Mouse (Mus musculus): ENCODE results near the gene Opcml. TPM values are rescaled to one million over a fixed set of nuclear protein-coding genes. Genes with fewer than 3 reads are reported as not detected.

Opcml gene
- polyA plus RNA-seq, 2 experiments, result 3.7 to 5.5 TPM

DNA sequence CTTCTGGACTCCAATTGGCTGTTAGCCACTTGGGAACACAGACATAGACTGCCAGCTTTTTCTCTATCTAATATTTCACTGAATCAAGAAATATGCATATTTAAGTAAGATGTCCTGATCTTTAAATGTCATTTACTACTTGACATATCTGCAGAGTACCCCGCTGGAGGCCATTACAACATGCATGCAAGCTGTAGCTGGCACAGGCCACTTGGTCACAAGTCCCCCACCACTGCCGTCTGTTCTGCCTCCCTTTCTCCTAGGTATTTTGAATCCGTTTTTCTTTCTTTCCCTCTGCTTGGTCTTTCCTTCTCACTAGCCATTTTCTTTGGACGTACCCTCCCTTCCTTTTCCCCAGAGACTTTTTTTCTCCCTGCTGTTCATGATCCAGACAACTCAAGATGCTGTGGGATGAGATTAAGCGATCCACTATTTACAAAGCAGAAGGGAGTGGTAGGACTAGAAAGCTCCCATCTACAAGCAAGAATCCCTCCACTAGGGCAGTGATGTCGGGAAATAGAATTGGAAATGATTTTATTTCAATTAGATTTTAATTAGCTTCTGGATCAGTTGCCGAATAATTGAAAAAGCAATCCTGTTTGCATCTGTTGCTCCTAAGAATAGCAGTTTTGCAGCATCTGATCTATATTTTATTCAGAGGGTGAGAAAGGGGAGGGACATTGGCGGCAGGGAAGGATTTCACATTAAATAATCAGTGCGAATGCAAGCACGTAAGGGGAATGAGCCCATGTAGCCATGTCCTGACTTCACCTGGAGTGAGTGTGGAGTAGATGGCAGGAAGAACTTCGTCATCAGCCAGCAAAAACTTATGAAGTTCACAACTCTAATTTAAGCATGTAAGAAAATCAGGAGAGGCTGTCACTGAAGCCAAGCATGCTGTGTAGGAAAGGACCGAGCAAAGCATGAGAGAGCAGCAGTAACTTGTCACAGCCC is 709.5 kb downstream of the Opcml start:
- Histone ChIP-seq H3K9ac (ENCODE audit: low read depth, low read length, severe bottlenecking) (no peak overlapping the region), H3K36me3 (ENCODE audit: control insufficient read depth, insufficient read depth, low read length) (no peaks in the 10 kb centered on the region), H3K4me3 (replicated peaks; ENCODE audit: low read length) (no peak overlapping the region), H3K4me1 (ENCODE audit: control insufficient read depth, insufficient read depth, low read length) (no peaks in the 10 kb centered on the region), H3K4me2 (replicated peaks; ENCODE audit: low read depth, low read length, severe bottlenecking) (no peak overlapping the region), H3K9me3 (ENCODE audit: control insufficient read depth, low read length) (no peaks in the 10 kb centered on the region), H3K27me3 (ENCODE audit: control insufficient read depth, insufficient read depth, low read length) (no peaks in the 10 kb centered on the region), H3K27ac (replicated peaks; ENCODE audit: low read depth, low read length) (no peak overlapping the region)
- no peak for TF ChIP-seq POLR2A (IDR thresholded peaks at IDR 0.05; ENCODE audit: borderline replicate concordance, extremely low read depth, insufficient read depth, insufficient read length)
- ATAC-seq (ENCODE audit: low FRiP score, low read depth) (no peak), DNase-seq (ENCODE audit: low spot score) (no peak)
- WGBS, result 75% methylated on average over 12 of the region's 12 CpGs

DNA sequence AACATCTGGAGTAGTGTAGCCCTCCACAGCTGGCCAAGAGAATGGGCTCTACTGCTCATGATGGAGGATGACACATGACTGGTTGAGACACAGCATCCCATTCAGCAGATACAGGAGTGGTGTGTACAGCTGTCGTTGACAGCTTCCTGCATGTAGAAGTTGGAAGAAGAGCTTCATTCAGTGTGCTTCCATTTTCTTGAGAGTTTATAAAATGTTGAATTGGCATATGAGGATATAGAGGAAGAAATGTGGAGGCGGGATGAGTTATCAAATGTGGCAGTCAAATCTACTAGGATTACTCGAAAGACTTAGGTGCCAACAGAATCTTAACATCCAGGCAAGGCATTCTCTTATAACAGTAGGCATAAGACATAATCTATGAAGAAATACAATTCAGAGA is 723.3 kb downstream of the Opcml start:
- Histone ChIP-seq H3K27me3 (ENCODE audit: control insufficient read depth, insufficient read depth, low read length) (no peaks in the 10 kb centered on the region), H3K9ac (ENCODE audit: low read depth, low read length, severe bottlenecking) (no peak overlapping the region), H3K4me2 (replicated peaks; ENCODE audit: low read depth, low read length, severe bottlenecking) (no peak overlapping the region), H3K9me3 (ENCODE audit: control insufficient read depth, low read length) (no peaks in the 10 kb centered on the region), H3K4me3 (replicated peaks; ENCODE audit: low read length) (no peak overlapping the region), H3K27ac (replicated peaks; ENCODE audit: low read depth, low read length) (no peak overlapping the region), H3K4me1 (ENCODE audit: control insufficient read depth, insufficient read depth, low read length) (no peaks in the 10 kb centered on the region), H3K36me3 (ENCODE audit: control insufficient read depth, insufficient read depth, low read length) (no peaks in the 10 kb centered on the region)
- no peak for TF ChIP-seq POLR2A (IDR thresholded peaks at IDR 0.05; ENCODE audit: borderline replicate concordance, extremely low read depth, insufficient read depth, insufficient read length)
- DNase-seq (ENCODE audit: low spot score) (no peak), ATAC-seq (ENCODE audit: low FRiP score, low read depth) (no peak)
- whole genome bisulfite sequencing, result 89% methylated on average over 3 of the region's 3 CpGs

DNA sequence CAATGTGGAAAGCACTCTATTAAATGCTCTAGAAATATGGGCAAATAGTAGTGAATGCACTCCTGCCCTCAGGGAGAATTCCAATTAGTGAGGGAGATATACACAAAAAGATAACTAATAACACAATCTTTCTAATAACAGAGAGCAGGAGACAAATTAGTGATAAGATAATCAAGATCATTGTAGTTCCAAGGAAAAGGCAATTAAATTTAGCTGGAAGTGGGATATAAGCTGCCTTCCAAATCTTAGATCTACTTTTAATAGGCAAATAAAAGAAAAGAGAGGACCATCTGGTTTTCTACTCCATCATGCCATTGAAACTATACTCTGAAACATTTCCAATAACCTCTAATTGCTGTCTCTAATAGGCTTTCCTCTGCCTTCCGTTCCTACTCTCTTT is 742.6 kb downstream of the Opcml start:
- no peaks in the 10 kb centered on the region for H3K36me3 ChIP-seq (ENCODE audit: control insufficient read depth, insufficient read depth, low read length)
- H3K27me3 ChIP-seq (ENCODE audit: control insufficient read depth, insufficient read depth, low read length), result no peaks in the 10 kb centered on the region
- WGBS, result 29% methylated on average over 1 of the region's 1 CpGs
- peaks cover 4% of the 10 kb centered on the region; the same call in 1 of the 2 replicates for H3K4me1 ChIP-seq (ENCODE audit: control insufficient read depth, insufficient read depth, low read length)
- ATAC-seq (ENCODE audit: low FRiP score, low read depth) (no peak), DNase-seq (ENCODE audit: low spot score) (no peak)
- H3K4me2 ChIP-seq (replicated peaks; ENCODE audit: low read depth, low read length, severe bottlenecking), result no peak overlapping the region
- no peak for TF ChIP-seq POLR2A (IDR thresholded peaks at IDR 0.05; ENCODE audit: borderline replicate concordance, extremely low read depth, insufficient read depth, insufficient read length)
- H3K9me3 ChIP-seq (ENCODE audit: control insufficient read depth, low read length), result no peaks in the 10 kb centered on the region
- H3K27ac ChIP-seq (replicated peaks; ENCODE audit: low read depth, low read length), result no peak overlapping the region
- no peak overlapping the region for H3K4me3 ChIP-seq (replicated peaks; ENCODE audit: low read length)
- no peak overlapping the region for H3K9ac ChIP-seq (ENCODE audit: low read depth, low read length, severe bottlenecking)

GRCm38 (mm10) chr9:28535006-28535405 is 744.4 kb downstream of the Opcml start:
- no peak for ATAC-seq (ENCODE audit: low FRiP score, low read depth)
- Histone ChIP-seq H3K4me2 (replicated peaks; ENCODE audit: low read depth, low read length, severe bottlenecking) (no peak overlapping the region), H3K36me3 (ENCODE audit: control insufficient read depth, insufficient read depth, low read length) (no peaks in the 10 kb centered on the region), H3K4me3 (replicated peaks; ENCODE audit: low read length) (no peak overlapping the region), H3K4me1 (ENCODE audit: control insufficient read depth, insufficient read depth, low read length) (peaks cover 4% of the 10 kb centered on the region; the same call in 1 of the 2 replicates), H3K9me3 (ENCODE audit: control insufficient read depth, low read length) (no peaks in the 10 kb centered on the region), H3K27me3 (ENCODE audit: control insufficient read depth, insufficient read depth, low read length) (no peaks in the 10 kb centered on the region), H3K9ac (ENCODE audit: low read depth, low read length, severe bottlenecking) (no peak overlapping the region), H3K27ac (replicated peaks; ENCODE audit: low read depth, low read length) (no peak overlapping the region)
- no peak for TF ChIP-seq POLR2A (IDR thresholded peaks at IDR 0.05; ENCODE audit: borderline replicate concordance, extremely low read depth, insufficient read depth, insufficient read length)
- WGBS, result 53% methylated on average over 4 of the region's 4 CpGs
- DNase-seq (ENCODE audit: low spot score), result no peak

DNA sequence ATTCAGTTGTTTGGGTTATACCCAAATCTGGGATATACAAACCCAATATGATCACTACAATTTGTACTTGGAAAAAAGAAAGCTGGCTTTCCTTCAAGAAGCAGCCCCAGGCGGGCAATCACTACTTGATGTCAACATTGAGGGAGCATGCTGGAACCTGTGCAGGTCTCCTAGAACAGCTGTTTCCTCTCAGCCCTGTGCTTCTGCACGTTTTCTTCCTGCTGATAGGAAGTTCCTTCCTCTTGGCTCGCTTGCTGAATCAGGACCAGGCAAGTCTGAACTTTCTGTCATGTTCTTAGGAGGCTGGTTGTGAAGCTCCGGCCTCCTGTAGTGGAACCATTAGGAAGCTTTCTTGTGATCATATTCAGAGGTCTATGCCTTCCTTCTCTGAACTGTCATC is 746.1 kb downstream of the Opcml start:
- no peak overlapping the region for H3K9ac ChIP-seq (ENCODE audit: low read depth, low read length, severe bottlenecking)
- H3K4me2 ChIP-seq (replicated peaks; ENCODE audit: low read depth, low read length, severe bottlenecking), result no peak overlapping the region
- no peak overlapping the region for H3K4me3 ChIP-seq (replicated peaks; ENCODE audit: low read length)
- WGBS, result 60% methylated on average over 4 of the region's 4 CpGs
- H3K36me3 ChIP-seq (ENCODE audit: control insufficient read depth, insufficient read depth, low read length), result no peaks in the 10 kb centered on the region
- DNase-seq (ENCODE audit: low spot score) (peak; percentile 27), ATAC-seq (ENCODE audit: low FRiP score, low read depth) (no peak)
- H3K4me1 ChIP-seq (ENCODE audit: control insufficient read depth, insufficient read depth, low read length), result peaks cover 4% of the 10 kb centered on the region; the same call in 1 of the 2 replicates
- H3K27me3 ChIP-seq (ENCODE audit: control insufficient read depth, insufficient read depth, low read length), result no peaks in the 10 kb centered on the region
- H3K27ac ChIP-seq (replicated peaks; ENCODE audit: low read depth, low read length), result no peak overlapping the region
- no peak for TF ChIP-seq POLR2A (IDR thresholded peaks at IDR 0.05; ENCODE audit: borderline replicate concordance, extremely low read depth, insufficient read depth, insufficient read length)
- H3K9me3 ChIP-seq (ENCODE audit: control insufficient read depth, low read length), result no peaks in the 10 kb centered on the region

All from limb, embryonic 14.5 days (tissue).